Mouse (Mus musculus): ENCODE results near the gene Gon7. TPM values are rescaled to one million over a fixed set of nuclear protein-coding genes. Genes with fewer than 3 reads are reported as not detected.
A peak's percentile ranks its signal among the peaks of the same experiment; 100 is the strongest.

Gon7 gene
- polyA plus RNA-seq, 1 experiment from 2014 or later: 42.4 TPM

DNA sequence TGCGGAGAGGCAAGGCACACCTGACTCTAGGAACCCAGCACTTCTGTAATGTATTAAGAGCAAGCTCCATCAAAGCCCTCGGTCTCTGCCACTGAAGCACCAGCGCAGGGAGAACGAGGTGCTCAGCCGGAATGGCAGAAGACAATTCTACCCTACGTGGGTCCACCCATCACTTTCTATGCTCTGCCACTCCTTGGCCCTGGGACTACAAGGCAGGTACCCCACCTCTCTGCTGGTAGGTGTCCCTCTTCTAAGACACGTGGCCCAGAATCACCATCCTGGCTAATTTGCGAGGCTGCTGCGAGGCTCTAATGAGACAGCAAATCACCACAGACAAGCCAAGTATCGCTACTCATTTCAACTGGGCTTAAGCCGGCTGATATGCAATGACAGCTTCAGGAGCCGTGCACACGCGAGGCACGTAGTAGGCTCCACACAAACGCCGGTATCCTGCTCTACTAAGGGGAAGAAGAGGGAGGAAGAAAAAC is 53.6 kb downstream of the Gon7 start:
- Histone ChIP-seq H3K9ac (replicated peaks) (peak overlapping the region; percentile 76), H3K4me1 (peaks cover 55% of the 10 kb centered on the region), H3K27ac (replicated peaks) (peak overlapping the region; percentile 57), H3K27me3 (no peaks in the 10 kb centered on the region), H3K9me3 (no peaks in the 10 kb centered on the region), H3K36me3 (no peaks in the 10 kb centered on the region), H3K4me2 (replicated peaks) (peak overlapping the region; percentile 71), H3K4me3 (peak overlapping the region; percentile 88)
- peak; percentile 23 for ATAC-seq (replicated peaks)
- WGBS: under 1% methylated on average over 17 of the region's 17 CpGs

DNA sequence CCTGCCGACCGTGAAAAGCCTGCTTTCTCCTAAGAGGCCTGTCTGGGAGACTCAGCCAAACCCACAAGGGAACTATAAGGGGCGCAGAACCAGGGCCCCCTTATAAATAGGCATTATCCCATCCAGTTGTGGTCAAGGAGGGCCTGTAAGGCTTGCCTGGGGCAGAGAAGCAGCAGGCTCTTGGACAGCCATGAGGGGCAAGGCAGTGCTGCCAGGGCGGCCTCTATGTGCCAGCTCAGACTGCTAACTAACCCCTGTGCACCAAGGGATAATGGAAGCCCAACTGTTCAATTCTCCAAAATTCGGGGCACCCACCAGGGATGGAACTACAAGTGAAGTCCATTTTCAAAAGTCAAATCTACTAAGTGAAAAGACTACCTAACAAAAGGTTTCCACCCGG is 54.2 kb downstream of the Gon7 start:
- Histone ChIP-seq H3K4me1 (peaks cover 60% of the 10 kb centered on the region), H3K27me3 (no peaks in the 10 kb centered on the region), H3K36me3 (no peaks in the 10 kb centered on the region), H3K4me3 (peak overlapping the region; percentile 88), H3K9me3 (no peaks in the 10 kb centered on the region), H3K4me2 (replicated peaks) (peak overlapping the region; percentile 71), H3K27ac (replicated peaks) (peak overlapping the region; percentile 57), H3K9ac (replicated peaks) (peak overlapping the region; percentile 76)
- 14% methylated on average over 6 of the region's 6 CpGs for WGBS
- ATAC-seq (replicated peaks): 0 out of 2 replicates have a peak, but pooled peaks have one; percentile 2

Other genes starting within 250 kb of the Gon7 start
- 99.3 and 102 TPM in 2 replicates for gene Chga, start 202.8 kb downstream of the Gon7 start, polyA plus RNA-seq (2015; fragmentation: Nextera tagmentation; extraction: Ambion mirVana)
- 58.7 and 59.1 TPM in 2 replicates for gene Itpk1, start 52.9 kb downstream of the Gon7 start, polyA plus RNA-seq (2015; fragmentation: Nextera tagmentation; extraction: Ambion mirVana)
- gene Moap1, start 14.1 kb downstream of the Gon7 start, polyA plus RNA-seq (2015; fragmentation: Nextera tagmentation; extraction: Ambion mirVana): 48.9 and 53.2 TPM in 2 replicates
- 11.4 and 12.7 TPM in 2 replicates for gene Tmem251, start 14.0 kb downstream of the Gon7 start, polyA plus RNA-seq (2015; fragmentation: Nextera tagmentation; extraction: Ambion mirVana)
- not detected in 2 replicates for gene Gm28051, start within 50 bp of the Gon7 start, polyA plus RNA-seq (2015; fragmentation: Nextera tagmentation; extraction: Ambion mirVana)
- 41.1 and 43.0 TPM in 2 replicates for gene Ubr7, start 164 bp upstream of the Gon7 start, polyA plus RNA-seq (2015; fragmentation: Nextera tagmentation; extraction: Ambion mirVana)
- gene Gm20604, start 869 bp upstream of the Gon7 start, polyA plus RNA-seq (2015; fragmentation: Nextera tagmentation; extraction: Ambion mirVana): 37.6 and 37.8 TPM in 2 replicates
- gene Btbd7, start 120.7 kb upstream of the Gon7 start, polyA plus RNA-seq (2015; fragmentation: Nextera tagmentation; extraction: Ambion mirVana): 17.8 and 19.7 TPM in 2 replicates
- not detected in 2 replicates for gene Cox8c, start 141.5 kb upstream of the Gon7 start, polyA plus RNA-seq (2015; fragmentation: Nextera tagmentation; extraction: Ambion mirVana)
- gene Unc79, start 191.1 kb upstream of the Gon7 start, polyA plus RNA-seq (2015; fragmentation: Nextera tagmentation; extraction: Ambion mirVana): 7.2 and 7.9 TPM in 2 replicates

Data from forebrain, embryonic 15.5 days (tissue).